Mouse (Mus musculus) stomach, postnatal 0 days (tissue): ENCODE measurements around the gene D630023F18Rik. TPM values are rescaled to one million over a fixed set of nuclear protein-coding genes. Genes with fewer than 3 reads are reported as not detected.

ENCODE experiments used
- ATAC-seq: fragments of 200-750 bp; cut with Nextera tagmentation; 2 replicates; pipeline ENCODE4 v1.8.0; 2017; ENCODE audit not compliant: low FRiP score, low TSS enrichment
- DNase-seq: peaks from one replicate; pipeline ENCODE4 v3.0.0-alpha.2; 2016; ENCODE audit warnings: low spot score
- H3K27ac ChIP-seq: fragments of 300-500 bp; sonication (generic); replicated peaks from 2 replicates; pipeline ENCODE4 v1.5.1; 2014; ENCODE audit warnings: mild to moderate bottlenecking, control low read depth
- H3K27me3 ChIP-seq: fragments of 300-500 bp; sonication (generic); 2 replicates; pipeline ENCODE4 v1.6.1; 2014; ENCODE audit warnings: low read length; ENCODE audit not compliant: control insufficient read depth, insufficient read depth
- H3K36me3 ChIP-seq: fragments of 300-500 bp; sonication (generic); 2 replicates; pipeline ENCODE4 v1.6.1; 2014; ENCODE audit warnings: low read length, mixed read lengths; ENCODE audit not compliant: control insufficient read depth, insufficient read depth
- H3K4me1 ChIP-seq: fragments of 300-500 bp; sonication (generic); replicated peaks from 2 replicates; pipeline ENCODE4 v1.6.1; 2014; ENCODE audit warnings: antibody characterized with exemption; ENCODE audit not compliant: control insufficient read depth, insufficient read depth
- H3K4me2 ChIP-seq: fragments of 300-500 bp; sonication (generic); replicated peaks from 2 replicates; pipeline ENCODE4 v1.6.1; 2014; ENCODE audit warnings: low read depth, mild to moderate bottlenecking, control low read depth, moderate library complexity
- H3K4me3 ChIP-seq: fragments of 300-500 bp; sonication (generic); 2 replicates; pipeline ENCODE4 v1.5.1; 2014; ENCODE audit warnings: low read depth, low read length, control low read depth
- H3K9ac ChIP-seq: fragments of 300-500 bp; sonication (generic); 2 replicates; pipeline ENCODE4 v1.6.1; 2014; ENCODE audit warnings: mild to moderate bottlenecking, low read length, control low read depth, mixed read lengths
- H3K9me3 ChIP-seq: fragments of 300-500 bp; sonication (generic); 2 replicates; pipeline ENCODE4 v1.6.1; 2016; ENCODE audit warnings: low read length; ENCODE audit not compliant: control insufficient read depth
- CTCF ChIP-seq: IDR thresholded peaks from 2 replicates; pipeline ENCODE4 v1.5.1; 2016; ENCODE audit warnings: antibody characterized with exemption, low read depth, mild to moderate bottlenecking, moderate library complexity
- EP300 ChIP-seq: optimal IDR thresholded peaks from 2 replicates; pipeline ENCODE3; 2016; ENCODE audit warnings: antibody characterized with exemption
- WGBS: fragments of 180-500 bp; shearing (Covaris S2); extraction: QIAGEN DNeasy Blood & Tissue Kit; methylation state at CpG from one replicate; pipeline ENCODE4 v1.1.7; 2014; 5-methylcytosine and 5-hydroxymethylcytosine counted together
- polyA plus RNA-seq: library from polyadenylated mRNA; unstranded; fragments of >200 nt; fragmentation: Nextera tagmentation; extraction: Ambion mirVana; gene quantifications from 2 replicates; pipeline ENCODE4 v1.2.1, GENCODE M21; 2015

Gene D630023F18Rik
- 0.16 and 0.27 TPM in 2 replicates for polyA plus RNA-seq

GRCm38 (mm10) chr1:65122574-65123372 is at the start of gene D630023F18Rik:
Gene D630023F18Rik, minus strand, starts transcription at chr1:65123214.
- Histone ChIP-seq H3K4me3 (no peak within 1 kb of the TSS), H3K9ac (no peak within 1 kb of the TSS)

GRCm38 (mm10) chr1:65171579-65171978 is 48.6 kb upstream of the D630023F18Rik start:
- WGBS: 60% methylated on average over 4 of the region's 4 CpGs
- H3K9me3 ChIP-seq: no peaks in the 10 kb centered on the region
- H3K27ac ChIP-seq: peak overlapping the region; percentile 61
- H3K4me1 ChIP-seq: no peaks in the 10 kb centered on the region
- no peak overlapping the region for H3K9ac ChIP-seq
- H3K27me3 ChIP-seq: no peaks in the 10 kb centered on the region
- no peak overlapping the region for H3K4me3 ChIP-seq
- DNase-seq (no peak), ATAC-seq (peak; percentile 78)
- no peak for TF ChIP-seq EP300
- TF ChIP-seq CTCF: no peak
- peaks cover 21% of the 10 kb centered on the region for H3K36me3 ChIP-seq
- no peak overlapping the region for H3K4me2 ChIP-seq

More at GRCm38 (mm10) chr1:65122574-65123372, at the start of gene D630023F18Rik:
- no peaks in the 10 kb centered on the region for H3K4me1 ChIP-seq
- 27% methylated on average over 9 of the region's 9 CpGs for WGBS
- no peak within 1 kb of the TSS for H3K27ac ChIP-seq
- no peak for DNase-seq
- no peak for TF ChIP-seq CTCF
- no peak for TF ChIP-seq EP300
- no peak for ATAC-seq
- no peaks in the 10 kb centered on the region for H3K27me3 ChIP-seq
- no peaks in the 10 kb centered on the region for H3K9me3 ChIP-seq
- H3K36me3 ChIP-seq: no peaks in the 10 kb centered on the region
- peak within 1 kb of the TSS; percentile 39 for H3K4me2 ChIP-seq

- H3K4me2 ChIP-seq: no peak overlapping the region
- no peaks in the 10 kb centered on the region for H3K27me3 ChIP-seq
- WGBS: 72% methylated on average over 5 of the region's 5 CpGs
- H3K9ac ChIP-seq: no peak overlapping the region
- no peak overlapping the region for H3K4me3 ChIP-seq
- H3K27ac ChIP-seq: no peak overlapping the region
- ATAC-seq (no peak), DNase-seq (no peak)
- H3K9me3 ChIP-seq: no peaks in the 10 kb centered on the region
- TF ChIP-seq CTCF (no peak), EP300 (no peak)
- H3K4me1 ChIP-seq: no peaks in the 10 kb centered on the region
- peaks cover 25% of the 10 kb centered on the region for H3K36me3 ChIP-seq
Measured at GRCm38 (mm10) chr1:65169947-65170346, 46.9 kb upstream of the D630023F18Rik start.

- ATAC-seq: peak; percentile 60; the same call in 1 of the 2 replicates
- no peak overlapping the region for H3K4me3 ChIP-seq
Measured at GRCm38 (mm10) chr1:65169536-65169935, 46.5 kb upstream of the D630023F18Rik start.

GRCm38 (mm10) chr1:65167496-65167895 is 44.5 kb upstream of the D630023F18Rik start:
- Histone ChIP-seq H3K4me1 (no peaks in the 10 kb centered on the region), H3K27me3 (no peaks in the 10 kb centered on the region), H3K4me3 (no peak overlapping the region), H3K4me2 (no peak overlapping the region), H3K9ac (no peak overlapping the region), H3K27ac (no peak overlapping the region), H3K9me3 (no peaks in the 10 kb centered on the region), H3K36me3 (peaks cover 29% of the 10 kb centered on the region)
- DNase-seq (no peak), ATAC-seq (no peak)
- 78% methylated on average over 1 of the region's 1 CpGs for WGBS
- TF ChIP-seq CTCF (no peak), EP300 (no peak)

More at GRCm38 (mm10) chr1:65169536-65169935, 46.5 kb upstream of the D630023F18Rik start:
- Histone ChIP-seq H3K27me3 (no peaks in the 10 kb centered on the region), H3K4me1 (no peaks in the 10 kb centered on the region), H3K9me3 (no peaks in the 10 kb centered on the region), H3K27ac (no peak overlapping the region), H3K4me2 (no peak overlapping the region), H3K36me3 (peaks cover 29% of the 10 kb centered on the region), H3K9ac (no peak overlapping the region)
- WGBS: 74% methylated on average over 7 of the region's 7 CpGs
- TF ChIP-seq CTCF (no peak), EP300 (no peak)
- DNase-seq: no peak

- no peak for TF ChIP-seq EP300
- peak; percentile 40 for TF ChIP-seq CTCF
- no peak overlapping the region for H3K27ac ChIP-seq
- H3K36me3 ChIP-seq: peaks cover 32% of the 10 kb centered on the region
- 97% methylated on average over 1 of the region's 1 CpGs for WGBS
- no peaks in the 10 kb centered on the region for H3K4me1 ChIP-seq
- no peak overlapping the region for H3K4me2 ChIP-seq
- ATAC-seq: no peak
- no peaks in the 10 kb centered on the region for H3K9me3 ChIP-seq
- H3K9ac ChIP-seq: no peak overlapping the region
- DNase-seq: no peak
- no peaks in the 10 kb centered on the region for H3K27me3 ChIP-seq
- no peak overlapping the region for H3K4me3 ChIP-seq
Measured at GRCm38 (mm10) chr1:65162210-65162609, 39.2 kb upstream of the D630023F18Rik start.
